Mouse (Mus musculus) bone marrow, adult 2 months (tissue): Measurements from ENCODE around the gene Cps1.

Source experiments
- CTCF ChIP-seq: fragments of 200-500 bp; IDR thresholded peaks from 2 replicates; pipeline ENCODE4 v1.5.1; 2011; ENCODE audit warnings: low read length, control low read depth; ENCODE audit not compliant: control insufficient read depth, insufficient read depth
- POLR2A ChIP-seq: fragments of 200-500 bp; IDR thresholded peaks from 2 replicates; pipeline ENCODE4 v1.6.1; 2011; ENCODE audit warnings: low read depth, mild to moderate bottlenecking, control low read depth, low read length, borderline replicate concordance; ENCODE audit not compliant: control insufficient read depth

DNA sequence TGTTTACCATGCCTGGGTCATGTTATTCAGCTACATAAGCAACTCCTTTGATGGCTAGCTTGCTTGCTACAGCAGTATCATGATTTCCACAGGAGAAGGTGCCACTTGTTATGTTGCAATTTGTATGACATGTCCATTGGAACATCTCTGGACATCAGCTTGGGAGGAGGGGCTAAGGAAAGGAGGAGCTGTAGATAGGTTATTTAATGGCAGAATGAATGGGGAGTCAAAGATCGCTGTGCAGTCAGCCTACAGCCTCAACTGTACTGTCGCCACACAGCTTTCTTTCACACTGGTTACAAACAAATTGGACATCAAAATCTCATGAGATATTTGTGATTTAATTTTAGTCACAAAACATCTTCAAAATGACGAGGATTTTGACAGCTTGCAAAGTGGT lies at the start of gene Cps1:
- no peak for TF ChIP-seq CTCF
- no peak for TF ChIP-seq POLR2A
